Mouse (Mus musculus): ENCODE results near the gene Gsn.

DNA sequence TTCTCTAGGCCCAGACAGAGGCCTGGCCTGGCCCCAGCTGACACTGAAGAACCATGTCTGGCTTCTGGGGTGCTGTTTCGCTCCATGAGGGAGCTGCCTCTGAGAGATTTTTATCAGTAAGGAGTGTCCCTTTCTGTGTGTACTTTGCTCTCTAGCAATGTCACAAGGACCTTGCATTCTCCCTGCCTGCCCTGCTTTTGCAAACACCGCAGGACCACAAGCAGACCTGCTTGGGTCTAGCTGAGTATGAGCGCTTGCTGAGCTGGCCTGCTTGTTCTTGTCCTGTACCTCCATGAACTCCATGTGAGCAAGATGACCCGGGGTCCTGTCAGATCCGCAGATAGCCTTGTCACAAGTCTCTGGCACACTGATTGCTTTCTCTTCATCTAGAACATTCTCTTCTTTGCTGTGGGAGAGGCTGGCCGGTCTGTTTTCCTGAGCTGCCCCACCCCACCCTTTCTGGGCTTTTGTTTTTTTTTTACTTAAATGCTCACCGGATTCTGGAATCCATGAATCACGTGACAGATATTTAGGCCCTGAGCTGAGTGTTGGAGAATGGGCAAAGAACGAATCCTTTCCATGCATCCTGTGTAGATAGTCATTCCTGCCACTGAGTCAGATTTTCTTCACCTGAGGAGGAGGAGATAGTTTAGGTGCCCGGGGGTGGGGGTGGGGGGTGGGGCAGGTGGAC lies 11.8 kb downstream of the Gsn start:
- TF ChIP-seq ZC3H11A (IDR thresholded peaks at IDR 0.05; ENCODE audit: borderline replicate concordance, low read depth, low read length) (no peak), HCFC1 (IDR thresholded peaks at IDR 0.05; ENCODE audit: borderline replicate concordance, insufficient read depth, low read length) (no peak), ZNF384 (IDR thresholded peaks at IDR 0.05; ENCODE audit: low read depth, low read length) (no peak), MAFK (IDR thresholded peaks at IDR 0.05; ENCODE audit: insufficient read depth, low read depth, low read length) (no peak), CHD2 (IDR thresholded peaks at IDR 0.05; ENCODE audit: low read depth, low read length) (no peak)

All from ES-E14 (cell line).